Mouse (Mus musculus) G1E (cell line): ENCODE results near the gene Scaf1.

ENCODE experiments used
- CTCF ChIP-seq: IDR thresholded peaks from 2 replicates; pipeline ENCODE4 v1.5.1; 2012; ENCODE audit warnings: low read depth, low read length, inconsistent platforms, mixed read lengths
- GATA1 ChIP-seq: IDR thresholded peaks from 2 replicates; pipeline ENCODE4 v1.6.1; 2012; ENCODE audit warnings: borderline replicate concordance, low read length, inconsistent platforms, mixed read lengths
- GATA2 ChIP-seq: IDR thresholded peaks from 2 replicates; pipeline ENCODE4 v1.6.1; 2012; ENCODE audit warnings: low read depth, low read length, inconsistent platforms, borderline replicate concordance
- POLR2AphosphoS5 ChIP-seq: IDR thresholded peaks from 2 replicates; pipeline ENCODE4 v1.6.1; 2012; ENCODE audit warnings: low read depth, low read length, inconsistent platforms; ENCODE audit not compliant: insufficient replicate concordance
- TAL1 ChIP-seq: conservative IDR thresholded peaks from 2 replicates; pipeline ENCODE4 v1.6.1; 2012; ENCODE audit warnings: low read depth, low read length, inconsistent platforms, mixed read lengths

DNA sequence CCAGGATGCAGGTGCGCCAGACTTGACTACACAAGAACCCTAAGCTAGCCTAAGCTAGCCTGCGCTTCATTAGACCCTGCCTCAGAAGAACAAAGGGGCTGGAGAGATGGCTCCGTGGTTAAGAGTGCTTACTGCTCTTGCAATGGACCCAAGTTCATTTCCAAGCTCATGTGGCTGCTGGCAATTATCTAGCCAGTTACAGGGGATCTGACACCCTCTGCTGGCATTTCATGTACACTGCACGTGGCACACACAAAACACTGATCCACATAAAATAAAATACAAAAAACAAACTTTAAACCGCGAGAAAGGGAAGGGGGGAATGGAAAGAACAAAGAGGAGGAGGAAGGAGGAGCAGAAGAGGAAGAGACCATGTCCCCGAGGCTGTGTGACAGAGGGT, 58.0 kb downstream of the Scaf1 start:
- TF ChIP-seq POLR2AphosphoS5 (no peak), GATA1 (no peak), CTCF (peak; percentile 48), GATA2 (no peak), TAL1 (no peak)
